8 mouse cellular contexts compared by ENCODE assay signal in genomic region chr11:98745932-98746853, GRCm38 (mm10). TPM values are rescaled to one million over a fixed set of nuclear protein-coding genes. Genes with fewer than 3 reads are reported as not detected.
DNase-seq lines count a peak whose midpoint lies in the region; ATAC-seq and TF ChIP-seq lines count a peak whose summit lies in the region.

No protein-coding gene starts in this region.

- TF ChIP-seq EP300 in CH12.LX (IDR thresholded peaks at IDR 0.05; ENCODE audit: low read length) = no peak

- peak; percentile 66 for DNase-seq in adrenal gland, postnatal 14 days
- no peak for DNase-seq in adrenal gland, postnatal 4 days (ENCODE audit: low spot score in 2 of 2)
- DNase-seq in CH12.LX (ENCODE audit: extremely low read depth) = no peak
- no peak for DNase-seq in frontal cortex, adult 2 months (ENCODE audit: extremely low spot score in 1 of 2, low spot score in 1 of 2)
- DNase-seq in adrenal gland, adult 2 months = no peak
- no peak for DNase-seq in urinary bladder, postnatal 14 days (ENCODE audit: low spot score)

- H3K36me3 ChIP-seq in CH12.LX (replicated peaks in 1 of 2; ENCODE audit: control insufficient read depth in 1 of 2, insufficient read depth in 1 of 2, low read length in 1 of 2) = no peaks in the 10 kb centered on the region
- H3K36me3 ChIP-seq in heart, embryonic 16.5 days (ENCODE audit: control insufficient read depth, insufficient read depth) = no peaks in the 10 kb centered on the region
- H3K36me3 ChIP-seq in liver, embryonic 12.5 days = peaks cover 5% of the 10 kb centered on the region; the same call in 1 of the 2 replicates

- peaks cover 35 to 39% of the 10 kb centered on the region in 2 experiments for H3K4me1 ChIP-seq in CH12.LX (ENCODE audit: control insufficient read depth in 1 of 2, insufficient read depth in 2 of 2)
- H3K4me1 ChIP-seq in heart, embryonic 16.5 days (ENCODE audit: control insufficient read depth, insufficient read depth, low read length) = peaks cover 82% of the 10 kb centered on the region
- H3K4me1 ChIP-seq in liver, embryonic 12.5 days = peaks cover 93% of the 10 kb centered on the region

- no peak overlapping the region for H3K4me2 ChIP-seq in CH12.LX (ENCODE audit: insufficient read depth, low read depth, poor library complexity, severe bottlenecking)
- peak overlapping the region; percentile 70 for H3K4me2 ChIP-seq in heart, embryonic 16.5 days (ENCODE audit: low read depth, low read length)
- H3K4me2 ChIP-seq in liver, embryonic 12.5 days = peak overlapping the region; percentile 74

- H3K27me3 ChIP-seq in CH12.LX (replicated peaks) = peaks cover 48% of the 10 kb centered on the region
- H3K27me3 ChIP-seq in heart, embryonic 16.5 days (ENCODE audit: control insufficient read depth, insufficient read depth, low read length) = no peaks in the 10 kb centered on the region
- no peaks in the 10 kb centered on the region for H3K27me3 ChIP-seq in liver, embryonic 12.5 days (replicated peaks)

- H3K9me3 ChIP-seq in CH12.LX (replicated peaks; ENCODE audit: low read length) = no peaks in the 10 kb centered on the region
- H3K9me3 ChIP-seq in heart, embryonic 16.5 days (replicated peaks; ENCODE audit: control insufficient read depth, low read length) = no peaks in the 10 kb centered on the region
- H3K9me3 ChIP-seq in liver, embryonic 12.5 days (replicated peaks) = no peaks in the 10 kb centered on the region

- no peaks in the 10 kb centered on the region for H3K79me2 ChIP-seq in CH12.LX (replicated peaks; ENCODE audit: control insufficient read depth, extremely low read depth, insufficient read depth, poor library complexity, severe bottlenecking)

- H3K4me3 ChIP-seq in CH12.LX (replicated peaks in 1 of 3; ENCODE audit: low read depth in 2 of 3, low read length in 2 of 3, poor library complexity in 1 of 3) = no peak overlapping the region
- peak overlapping the region; percentile 41 for H3K4me3 ChIP-seq in heart, embryonic 16.5 days (ENCODE audit: low read length)
- 0 out of 2 replicates have a peak overlapping the region, but pooled peaks have one; percentile 39 for H3K4me3 ChIP-seq in liver, embryonic 12.5 days

- 41% methylated on average over 12 of the region's 12 CpGs for WGBS in heart, embryonic 16.5 days
- WGBS in liver, embryonic 12.5 days (ENCODE audit: insufficient replicate concordance) = 63% methylated on average over 12 of the region's 12 CpGs

- TF ChIP-seq CTCF in CH12.LX (conservative IDR thresholded peaks at IDR 0.05 in 1 of 2, IDR thresholded peaks at IDR 0.05 in 1 of 2; ENCODE audit: low read depth in 2 of 2, low read length in 2 of 2) = no peak

- H3K27ac ChIP-seq in CH12.LX (ENCODE audit: insufficient read depth, low read depth) = no peak overlapping the region
- H3K27ac ChIP-seq in heart, embryonic 16.5 days (ENCODE audit: low read length) = peak overlapping the region; percentile 89
- H3K27ac ChIP-seq in liver, embryonic 12.5 days = peak overlapping the region; percentile 95

- ATAC-seq in heart, embryonic 16.5 days (replicated peaks; ENCODE audit: extremely low read depth, insufficient read depth, low FRiP score) = no peak
- ATAC-seq in liver, embryonic 12.5 days = no peak

- H3K9ac ChIP-seq in CH12.LX (ENCODE audit: insufficient read depth, low read depth) = no peak overlapping the region
- H3K9ac ChIP-seq in heart, embryonic 16.5 days (ENCODE audit: low read length) = peak overlapping the region; percentile 66
- H3K9ac ChIP-seq in liver, embryonic 12.5 days = peak overlapping the region; percentile 64

- TF ChIP-seq RAD21 in CH12.LX (IDR thresholded peaks at IDR 0.05; ENCODE audit: low read depth, low read length) = no peak

- dilution Hi-C loops in CH12.LX (cut with MboI; ENCODE audit: extremely low pct_ligation_motif_present, extremely low pct_unique_long_range_greater_than_20kb, low sequenced_read_pairs) = no loop called here

- no peak for TF ChIP-seq POLR2A in CH12.LX (IDR thresholded peaks at IDR 0.05; ENCODE audit: low read depth, low read length)

- in situ Hi-C loops in CH12.LX (cut with MboI; ENCODE audit: low pct_ligation_motif_present, low pct_unique_long_range_greater_than_20kb, low sequenced_read_pairs) = loop anchor here (5.0 kb wide), 1 partner anchor 36 kb away; no protein-coding TSS in a partner anchor

TF ChIP-seq in CH12.LX, 34 proteins besides CTCF, POLR2A, EP300 and RAD21:
- TF ChIP-seq POLR2AphosphoS2 (IDR thresholded peaks at IDR 0.05; ENCODE audit: low read depth, low read length) (no peak), ETS1 (conservative IDR thresholded peaks at IDR 0.05; ENCODE audit: low read depth, low read length) (no peak), BHLHE40 (IDR thresholded peaks at IDR 0.05; ENCODE audit: low read depth, low read length) (peak; percentile 20; the same call in 1 of the 2 replicates)
TF ChIP-seq in CH12.LX: peak in this region for 1.

RNA-seq across cellular contexts. Expression of gene Thra, which starts 5.8 kb away (rescaled TPM):
- 106 and 124 TPM in 2 replicates for total RNA-seq in adrenal gland, postnatal 14 days (2021)
- total RNA-seq in adrenal gland, postnatal 4 days (2021) = 100 to 1,000 TPM; 181 to 195 TPM
- total RNA-seq in CH12.LX (2012; rRNA removed) (2.5 and 3.9 TPM in 2 replicates), CH12.LX (2014; rRNA removed) (0.81 and 1.1 TPM in 2 replicates)
- polyA plus RNA-seq in CH12.LX (2012; ENCODE audit: insufficient read length, low read depth) = 3.8 and 4.3 TPM in 2 replicates
- 37.5 and 40.2 TPM in 2 replicates for polyA plus RNA-seq in heart, embryonic 16.5 days (2015; fragmentation: Nextera tagmentation; extraction: Ambion mirVana)
- 13.0 and 13.3 TPM in 2 replicates for polyA plus RNA-seq in liver, embryonic 12.5 days (2016; fragmentation: Nextera tagmentation; extraction: Ambion mirVana)
- 770 and 851 TPM in 2 replicates for polyA plus RNA-seq in frontal cortex, adult 2 months (2012; rRNA removed)
- total RNA-seq in adrenal gland, adult 2 months (2021) = 10 to 100 TPM; 84.6 to 86.1 TPM
- 105 and 132 TPM in 2 replicates for polyA plus RNA-seq in adrenal gland, adult 2 months (2012; rRNA removed)

RNA-seq across cellular contexts. Expression of gene Med24, which starts 17.0 kb away (rescaled TPM):
- total RNA-seq in adrenal gland, postnatal 14 days (2021) = 47.4 and 55.5 TPM in 2 replicates
- 10 to 100 TPM; 75.7 to 84.8 TPM for total RNA-seq in adrenal gland, postnatal 4 days (2021)
- 47.7 and 48.6 TPM in 2 replicates for total RNA-seq in CH12.LX (2012; rRNA removed)
- 26.5 and 30.9 TPM in 2 replicates for total RNA-seq in CH12.LX (2014; rRNA removed)
- 64.2 and 78.8 TPM in 2 replicates for polyA plus RNA-seq in CH12.LX (2012; ENCODE audit: insufficient read length, low read depth)
- polyA plus RNA-seq in heart, embryonic 16.5 days (2015; fragmentation: Nextera tagmentation; extraction: Ambion mirVana) = 36.8 and 40.3 TPM in 2 replicates
- polyA plus RNA-seq in liver, embryonic 12.5 days (2016; fragmentation: Nextera tagmentation; extraction: Ambion mirVana) = 42.0 and 43.7 TPM in 2 replicates
- 137 and 157 TPM in 2 replicates for polyA plus RNA-seq in frontal cortex, adult 2 months (2012; rRNA removed)
- 10 to 100 TPM; 45.3 to 55.1 TPM for total RNA-seq in adrenal gland, adult 2 months (2021)
- polyA plus RNA-seq in adrenal gland, adult 2 months (2012; rRNA removed) = 74.3 and 99.6 TPM in 2 replicates

RNA-seq across cellular contexts. Expression of gene Nr1d1, which starts 28.9 kb away (rescaled TPM):
- total RNA-seq in adrenal gland, postnatal 14 days (2021) = 32.9 and 51.0 TPM in 2 replicates
- total RNA-seq in adrenal gland, postnatal 4 days (2021) = 100 to 1,000 TPM; 104 to 115 TPM
- total RNA-seq in CH12.LX (2012; rRNA removed) = 0.21 and 0.25 TPM in 2 replicates
- total RNA-seq in CH12.LX (2014; rRNA removed) = 0.17 and 0.39 TPM in 2 replicates
- polyA plus RNA-seq in CH12.LX (2012; ENCODE audit: insufficient read length, low read depth) = 0.95 and 1.4 TPM in 2 replicates
- 7.0 and 8.2 TPM in 2 replicates for polyA plus RNA-seq in heart, embryonic 16.5 days (2015; fragmentation: Nextera tagmentation; extraction: Ambion mirVana)
- 1.3 and 1.4 TPM in 2 replicates for polyA plus RNA-seq in liver, embryonic 12.5 days (2016; fragmentation: Nextera tagmentation; extraction: Ambion mirVana)
- 124 and 126 TPM in 2 replicates for polyA plus RNA-seq in frontal cortex, adult 2 months (2012; rRNA removed)
- 100 to 1,000 TPM; 135 to 155 TPM for total RNA-seq in adrenal gland, adult 2 months (2021)
- polyA plus RNA-seq in adrenal gland, adult 2 months (2012; rRNA removed) = 404 and 577 TPM in 2 replicates

RNA-seq across cellular contexts. Expression of gene Csf3, which starts 45.1 kb away (rescaled TPM):
- total RNA-seq in adrenal gland, postnatal 14 days (2021) = not detected in 2 replicates
- not detected for total RNA-seq in adrenal gland, postnatal 4 days (2021)
- total RNA-seq in CH12.LX (2012; rRNA removed) (not detected in 2 replicates), CH12.LX (2014; rRNA removed) (not detected in 2 replicates)
- polyA plus RNA-seq in CH12.LX (2012; ENCODE audit: insufficient read length, low read depth) = 0.21 and 0.29 TPM in 2 replicates
- not detected in 2 replicates for polyA plus RNA-seq in heart, embryonic 16.5 days (2015; fragmentation: Nextera tagmentation; extraction: Ambion mirVana)
- not detected in 2 replicates for polyA plus RNA-seq in liver, embryonic 12.5 days (2016; fragmentation: Nextera tagmentation; extraction: Ambion mirVana)
- not detected in 2 replicates for polyA plus RNA-seq in frontal cortex, adult 2 months (2012; rRNA removed)
- total RNA-seq in adrenal gland, adult 2 months (2021) = not detected
- polyA plus RNA-seq in adrenal gland, adult 2 months (2012; rRNA removed) = 0.26 TPM in 1 of 2 replicates, not detected in the other

RNA-seq across cellular contexts. Expression of gene Msl1, which starts 49.1 kb away (rescaled TPM):
- 88.5 and 88.7 TPM in 2 replicates for total RNA-seq in adrenal gland, postnatal 14 days (2021)
- 100 to 1,000 TPM; 119 to 121 TPM for total RNA-seq in adrenal gland, postnatal 4 days (2021)
- total RNA-seq in CH12.LX (2012; rRNA removed) = 27.3 and 30.7 TPM in 2 replicates
- total RNA-seq in CH12.LX (2014; rRNA removed) = 25.9 and 26.4 TPM in 2 replicates
- polyA plus RNA-seq in CH12.LX (2012; ENCODE audit: insufficient read length, low read depth) = 57.1 and 58.1 TPM in 2 replicates
- 15.2 and 15.5 TPM in 2 replicates for polyA plus RNA-seq in heart, embryonic 16.5 days (2015; fragmentation: Nextera tagmentation; extraction: Ambion mirVana)
- polyA plus RNA-seq in liver, embryonic 12.5 days (2016; fragmentation: Nextera tagmentation; extraction: Ambion mirVana) = 11.5 and 11.7 TPM in 2 replicates
- 112 and 123 TPM in 2 replicates for polyA plus RNA-seq in frontal cortex, adult 2 months (2012; rRNA removed)
- total RNA-seq in adrenal gland, adult 2 months (2021) = 10 to 100 TPM; 80.9 to 98.0 TPM
- polyA plus RNA-seq in adrenal gland, adult 2 months (2012; rRNA removed) = 63.2 and 65.0 TPM in 2 replicates

Comparison
In these comparisons a context has a peak if more than half of its experiments do, and no peak if none do; other contexts are left out.
1. H3K4me3 ChIP-seq: peak in heart, embryonic 16.5 days (single experiment) and liver, embryonic 12.5 days (single experiment); none in CH12.LX (0 of 3).
2. RNA of gene Nr1d1, which starts 28.9 kb away (polyA plus RNA-seq): 404 to 577 TPM in adrenal gland, adult 2 months and 124 to 126 TPM in frontal cortex, adult 2 months; 7.0 to 8.2 TPM in heart, embryonic 16.5 days, 0.95 to 1.4 TPM in CH12.LX and 1.3 to 1.4 TPM in liver, embryonic 12.5 days; every median in the first group is over 10 times any median in the second.